Mouse (Mus musculus): ENCODE data around the gene Cd163. TPM values are rescaled to one million over a fixed set of nuclear protein-coding genes. Genes with fewer than 3 reads are reported as not detected.

The Cd163 gene
- polyA plus RNA-seq, 1 experiment from 2014 or later = 0.38 TPM

DNA sequence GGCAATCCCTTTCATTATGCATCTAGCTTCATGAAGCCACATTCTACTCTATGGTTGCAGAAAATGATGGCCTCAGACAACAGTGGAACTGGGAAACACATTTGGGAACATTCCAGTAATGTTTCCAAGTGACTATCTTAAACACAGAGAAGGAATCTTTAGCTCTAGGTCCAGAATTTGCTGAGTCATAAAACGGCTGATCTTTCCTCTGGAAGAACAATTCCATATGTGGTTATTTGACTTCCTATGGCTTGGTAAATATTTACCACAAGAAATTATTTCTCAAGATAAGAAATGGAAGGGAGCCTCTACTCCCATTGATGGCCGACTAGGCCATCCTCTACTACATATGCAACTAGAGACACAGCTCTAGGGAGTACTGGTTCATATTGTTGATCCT is 48.8 kb downstream of the Cd163 start:
- Histone ChIP-seq H3K4me3 (replicated peaks; ENCODE audit: low read length) (no peak overlapping the region), H3K9me3 (ENCODE audit: control insufficient read depth, low read length) (no peaks in the 10 kb centered on the region), H3K36me3 (ENCODE audit: control insufficient read depth, insufficient read depth) (no peaks in the 10 kb centered on the region), H3K4me1 (replicated peaks; ENCODE audit: control insufficient read depth, insufficient read depth, low read length) (no peaks in the 10 kb centered on the region), H3K27ac (ENCODE audit: low read length) (no peak overlapping the region), H3K4me2 (ENCODE audit: low read length) (no peak overlapping the region), H3K9ac (replicated peaks; ENCODE audit: low read depth, low read length) (no peak overlapping the region), H3K27me3 (replicated peaks; ENCODE audit: control insufficient read depth, insufficient read depth, low read length) (no peaks in the 10 kb centered on the region)
- no peak for ATAC-seq
- 87% methylated on average over 2 of the region's 2 CpGs for WGBS

DNA sequence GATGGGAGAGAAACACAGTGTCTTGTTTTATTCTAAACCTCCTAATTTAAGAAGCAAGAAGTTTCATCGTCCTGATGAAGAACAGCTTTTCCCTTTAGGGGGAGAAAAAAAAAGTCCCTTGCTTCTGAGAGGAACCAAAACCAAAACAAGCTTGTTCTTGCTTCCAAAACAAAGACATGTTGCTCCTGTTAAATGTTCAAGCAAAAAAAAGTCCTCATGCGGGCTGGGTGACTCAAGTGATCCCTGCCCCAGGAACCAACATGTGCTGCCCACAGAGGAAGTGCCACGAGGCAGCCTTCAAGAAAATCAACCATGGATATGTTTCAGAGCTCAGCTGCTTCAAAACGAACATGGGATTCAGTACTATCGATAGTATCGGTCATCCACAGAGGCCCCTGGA is 54.5 kb downstream of the Cd163 start:
- WGBS = 81% methylated on average over 6 of the region's 6 CpGs
- no peaks in the 10 kb centered on the region for H3K27me3 ChIP-seq (replicated peaks; ENCODE audit: control insufficient read depth, insufficient read depth, low read length)

DNA sequence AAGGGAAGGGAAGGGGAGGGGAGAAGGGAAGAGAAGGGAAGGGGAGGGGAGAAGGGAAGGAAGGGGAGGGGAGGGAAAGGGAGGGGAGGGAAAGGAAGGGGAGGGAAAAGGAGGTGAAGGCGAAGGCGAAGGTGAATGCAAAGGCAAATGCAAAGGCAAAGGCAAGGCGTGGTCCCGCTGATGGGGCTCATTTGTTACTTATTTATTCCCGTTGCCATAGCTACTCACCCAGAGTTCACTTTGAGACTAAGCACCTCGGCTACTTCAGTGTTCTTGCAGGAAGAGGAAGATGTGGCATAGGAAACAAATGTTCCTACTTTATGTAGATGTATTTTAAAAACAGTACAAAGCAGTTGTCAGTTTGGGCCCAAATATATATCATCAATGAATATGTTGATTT is 56.1 kb downstream of the Cd163 start:
- ATAC-seq = no peak
- H3K4me3 ChIP-seq (replicated peaks; ENCODE audit: low read length) = no peak overlapping the region
- no peaks in the 10 kb centered on the region for H3K27me3 ChIP-seq (replicated peaks; ENCODE audit: control insufficient read depth, insufficient read depth, low read length)
- H3K9me3 ChIP-seq (ENCODE audit: control insufficient read depth, low read length) = no peaks in the 10 kb centered on the region
- WGBS = 47% methylated on average over 6 of the region's 6 CpGs
- H3K9ac ChIP-seq (replicated peaks; ENCODE audit: low read depth, low read length) = no peak overlapping the region
- no peaks in the 10 kb centered on the region for H3K36me3 ChIP-seq (ENCODE audit: control insufficient read depth, insufficient read depth)
- no peak overlapping the region for H3K27ac ChIP-seq (ENCODE audit: low read length)
- no peak overlapping the region for H3K4me2 ChIP-seq (ENCODE audit: low read length)
- no peaks in the 10 kb centered on the region for H3K4me1 ChIP-seq (replicated peaks; ENCODE audit: control insufficient read depth, insufficient read depth, low read length)

More for the DNA sequence above, 54.5 kb downstream of the Cd163 start:
- Histone ChIP-seq H3K36me3 (ENCODE audit: control insufficient read depth, insufficient read depth) (no peaks in the 10 kb centered on the region), H3K9ac (replicated peaks; ENCODE audit: low read depth, low read length) (no peak overlapping the region), H3K4me3 (replicated peaks; ENCODE audit: low read length) (no peak overlapping the region), H3K27ac (ENCODE audit: low read length) (no peak overlapping the region), H3K4me1 (replicated peaks; ENCODE audit: control insufficient read depth, insufficient read depth, low read length) (no peaks in the 10 kb centered on the region), H3K9me3 (ENCODE audit: control insufficient read depth, low read length) (no peaks in the 10 kb centered on the region), H3K4me2 (ENCODE audit: low read length) (no peak overlapping the region)
- ATAC-seq = no peak

DNA sequence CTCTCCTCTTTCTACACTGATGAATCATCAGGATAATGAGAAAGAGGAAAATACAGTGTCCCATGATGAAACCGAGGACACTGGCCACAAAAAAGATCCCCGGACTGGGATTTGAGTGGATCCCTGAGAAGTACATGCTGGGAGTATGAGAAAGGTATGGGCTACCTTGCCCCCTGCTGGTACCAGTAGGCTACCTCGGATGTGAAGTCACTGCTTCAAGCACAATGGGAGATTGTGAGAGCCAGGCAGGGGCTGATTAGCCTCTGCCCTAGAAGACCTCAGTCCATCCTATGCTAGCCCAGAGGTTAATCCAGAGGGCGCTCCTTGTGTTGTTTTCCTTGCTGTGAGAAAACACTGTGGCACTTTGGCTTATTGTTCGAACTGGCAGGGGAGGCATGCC is 59.9 kb downstream of the Cd163 start:
- WGBS = 64% methylated on average over 5 of the region's 5 CpGs
- H3K36me3 ChIP-seq (ENCODE audit: control insufficient read depth, insufficient read depth) = no peaks in the 10 kb centered on the region

DNA sequence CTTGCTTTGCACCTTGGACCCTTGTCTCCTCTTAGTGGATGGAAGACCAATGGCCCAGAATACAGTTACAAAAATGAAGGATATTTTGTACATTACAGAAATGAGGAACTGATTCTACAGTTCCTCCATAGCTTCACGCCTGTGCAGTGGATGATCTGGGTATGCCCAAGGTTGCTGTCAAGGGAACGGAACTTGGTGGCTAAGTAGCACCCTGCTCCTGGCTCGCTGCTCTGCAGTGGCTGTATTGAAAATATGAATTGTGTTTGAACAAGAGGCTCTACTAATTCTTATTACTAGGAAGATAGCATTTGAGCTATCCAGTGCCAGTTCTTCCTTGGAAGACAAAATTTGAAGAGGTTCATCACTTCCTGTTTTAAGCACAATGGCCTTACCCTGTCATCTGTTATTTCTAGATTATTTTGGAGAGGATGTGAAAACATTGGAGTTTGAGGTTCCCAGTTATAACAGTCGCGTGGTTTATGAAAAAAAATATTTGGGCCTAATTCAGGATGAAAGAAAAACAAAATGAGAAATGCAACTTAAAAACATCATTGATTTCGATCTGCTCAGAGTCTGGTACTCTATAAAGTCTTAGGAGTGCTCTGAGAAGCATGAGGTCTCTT is 69.2 kb downstream of the Cd163 start:
- ATAC-seq = no peak
- Histone ChIP-seq H3K9ac (replicated peaks; ENCODE audit: low read depth, low read length) (no peak overlapping the region), H3K4me2 (ENCODE audit: low read length) (no peak overlapping the region), H3K9me3 (ENCODE audit: control insufficient read depth, low read length) (no peaks in the 10 kb centered on the region), H3K27ac (ENCODE audit: low read length) (no peak overlapping the region), H3K4me3 (replicated peaks; ENCODE audit: low read length) (no peak overlapping the region), H3K4me1 (replicated peaks; ENCODE audit: control insufficient read depth, insufficient read depth, low read length) (no peaks in the 10 kb centered on the region), H3K36me3 (ENCODE audit: control insufficient read depth, insufficient read depth) (no peaks in the 10 kb centered on the region), H3K27me3 (replicated peaks; ENCODE audit: control insufficient read depth, insufficient read depth, low read length) (no peaks in the 10 kb centered on the region)
- WGBS = 89% methylated on average over 6 of the region's 6 CpGs

More for the DNA sequence above, 59.9 kb downstream of the Cd163 start:
- Histone ChIP-seq H3K9me3 (ENCODE audit: control insufficient read depth, low read length) (no peaks in the 10 kb centered on the region), H3K4me2 (ENCODE audit: low read length) (no peak overlapping the region), H3K4me1 (replicated peaks; ENCODE audit: control insufficient read depth, insufficient read depth, low read length) (no peaks in the 10 kb centered on the region), H3K27me3 (replicated peaks; ENCODE audit: control insufficient read depth, insufficient read depth, low read length) (no peaks in the 10 kb centered on the region), H3K9ac (replicated peaks; ENCODE audit: low read depth, low read length) (no peak overlapping the region), H3K4me3 (replicated peaks; ENCODE audit: low read length) (no peak overlapping the region), H3K27ac (ENCODE audit: low read length) (no peak overlapping the region)
- ATAC-seq = no peak

DNA sequence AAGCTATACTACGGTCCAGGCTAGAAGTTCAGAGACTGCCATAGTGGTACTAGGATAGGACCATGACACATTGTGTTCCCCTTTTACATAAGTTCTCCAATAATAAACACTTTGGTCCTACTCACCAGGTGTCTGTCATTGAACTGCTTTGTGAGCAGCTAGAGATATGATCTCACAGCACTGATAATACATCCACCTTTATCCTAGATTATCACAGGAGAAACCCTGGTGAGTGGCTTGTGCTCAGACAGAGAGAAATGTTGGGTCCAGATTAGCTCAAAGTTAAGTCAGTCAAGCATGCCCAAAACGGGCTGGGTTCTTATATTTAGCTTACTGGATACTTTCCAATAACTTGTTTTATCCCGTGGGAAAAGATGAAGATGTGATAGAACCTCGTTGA is 70.2 kb downstream of the Cd163 start:
- no peaks in the 10 kb centered on the region for H3K4me1 ChIP-seq (replicated peaks; ENCODE audit: control insufficient read depth, insufficient read depth, low read length)
- no peaks in the 10 kb centered on the region for H3K9me3 ChIP-seq (ENCODE audit: control insufficient read depth, low read length)
- no peak overlapping the region for H3K4me2 ChIP-seq (ENCODE audit: low read length)
- H3K36me3 ChIP-seq (ENCODE audit: control insufficient read depth, insufficient read depth) = no peaks in the 10 kb centered on the region
- H3K27me3 ChIP-seq (replicated peaks; ENCODE audit: control insufficient read depth, insufficient read depth, low read length) = no peaks in the 10 kb centered on the region
- WGBS = 77% methylated on average over 4 of the region's 4 CpGs
- H3K4me3 ChIP-seq (replicated peaks; ENCODE audit: low read length) = no peak overlapping the region
- H3K27ac ChIP-seq (ENCODE audit: low read length) = no peak overlapping the region
- no peak for ATAC-seq
- H3K9ac ChIP-seq (replicated peaks; ENCODE audit: low read depth, low read length) = no peak overlapping the region

DNA sequence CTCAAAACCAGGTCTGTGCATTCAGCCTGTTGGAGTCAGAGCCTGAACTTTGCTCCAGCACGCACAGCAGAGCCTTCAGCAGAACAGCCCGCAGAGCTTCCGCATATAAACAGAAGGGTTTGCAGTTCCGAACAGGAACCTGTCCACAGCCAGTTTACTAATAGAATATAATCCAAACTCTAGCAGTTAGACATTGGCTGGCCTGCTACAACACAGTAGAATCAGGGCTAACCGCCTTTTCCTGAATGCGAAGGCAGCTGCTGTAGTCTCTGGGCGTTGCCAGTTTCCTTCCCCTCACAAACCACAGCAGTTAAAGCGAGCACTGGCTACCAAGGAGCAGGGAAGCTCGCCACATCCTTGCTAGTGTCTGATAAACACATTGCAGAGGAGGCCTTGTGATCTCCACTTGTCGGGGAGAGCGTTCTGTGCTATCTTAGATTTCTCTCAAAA is 71.0 kb downstream of the Cd163 start:
- Histone ChIP-seq H3K4me3 (replicated peaks; ENCODE audit: low read length) (no peak overlapping the region), H3K27ac (ENCODE audit: low read length) (no peak overlapping the region), H3K4me1 (replicated peaks; ENCODE audit: control insufficient read depth, insufficient read depth, low read length) (no peaks in the 10 kb centered on the region), H3K27me3 (replicated peaks; ENCODE audit: control insufficient read depth, insufficient read depth, low read length) (no peaks in the 10 kb centered on the region), H3K9ac (replicated peaks; ENCODE audit: low read depth, low read length) (no peak overlapping the region), H3K36me3 (ENCODE audit: control insufficient read depth, insufficient read depth) (no peaks in the 10 kb centered on the region), H3K4me2 (ENCODE audit: low read length) (no peak overlapping the region), H3K9me3 (ENCODE audit: control insufficient read depth, low read length) (no peaks in the 10 kb centered on the region)
- no peak for ATAC-seq
- 87% methylated on average over 11 of the region's 11 CpGs for WGBS

DNA sequence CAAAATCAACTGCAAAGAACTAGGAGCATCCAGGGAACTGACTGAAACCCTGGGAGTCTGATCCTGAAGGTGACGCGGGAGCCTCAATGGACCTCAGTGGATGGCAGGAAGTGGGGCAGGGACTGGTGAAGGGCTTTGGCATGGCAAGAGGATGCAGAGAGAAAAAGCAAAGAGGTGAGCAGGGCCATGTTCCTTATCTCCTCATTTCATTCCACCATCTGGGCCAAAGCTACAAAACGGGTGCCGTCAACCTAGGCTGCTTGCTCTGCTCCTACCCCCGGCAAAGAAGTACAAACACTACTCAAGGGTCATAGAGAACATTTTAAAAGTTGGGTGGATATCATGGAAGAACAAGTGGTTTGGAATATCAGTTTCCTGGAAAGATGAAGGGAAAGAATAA is 71.9 kb downstream of the Cd163 start:
- 92% methylated on average over 5 of the region's 5 CpGs for WGBS
- H3K9ac ChIP-seq (replicated peaks; ENCODE audit: low read depth, low read length) = no peak overlapping the region
- H3K4me1 ChIP-seq (replicated peaks; ENCODE audit: control insufficient read depth, insufficient read depth, low read length) = no peaks in the 10 kb centered on the region
- H3K4me3 ChIP-seq (replicated peaks; ENCODE audit: low read length) = no peak overlapping the region
- no peak overlapping the region for H3K4me2 ChIP-seq (ENCODE audit: low read length)
- H3K9me3 ChIP-seq (ENCODE audit: control insufficient read depth, low read length) = no peaks in the 10 kb centered on the region
- H3K27ac ChIP-seq (ENCODE audit: low read length) = no peak overlapping the region
- no peaks in the 10 kb centered on the region for H3K27me3 ChIP-seq (replicated peaks; ENCODE audit: control insufficient read depth, insufficient read depth, low read length)
- H3K36me3 ChIP-seq (ENCODE audit: control insufficient read depth, insufficient read depth) = no peaks in the 10 kb centered on the region
- ATAC-seq = no peak

DNA sequence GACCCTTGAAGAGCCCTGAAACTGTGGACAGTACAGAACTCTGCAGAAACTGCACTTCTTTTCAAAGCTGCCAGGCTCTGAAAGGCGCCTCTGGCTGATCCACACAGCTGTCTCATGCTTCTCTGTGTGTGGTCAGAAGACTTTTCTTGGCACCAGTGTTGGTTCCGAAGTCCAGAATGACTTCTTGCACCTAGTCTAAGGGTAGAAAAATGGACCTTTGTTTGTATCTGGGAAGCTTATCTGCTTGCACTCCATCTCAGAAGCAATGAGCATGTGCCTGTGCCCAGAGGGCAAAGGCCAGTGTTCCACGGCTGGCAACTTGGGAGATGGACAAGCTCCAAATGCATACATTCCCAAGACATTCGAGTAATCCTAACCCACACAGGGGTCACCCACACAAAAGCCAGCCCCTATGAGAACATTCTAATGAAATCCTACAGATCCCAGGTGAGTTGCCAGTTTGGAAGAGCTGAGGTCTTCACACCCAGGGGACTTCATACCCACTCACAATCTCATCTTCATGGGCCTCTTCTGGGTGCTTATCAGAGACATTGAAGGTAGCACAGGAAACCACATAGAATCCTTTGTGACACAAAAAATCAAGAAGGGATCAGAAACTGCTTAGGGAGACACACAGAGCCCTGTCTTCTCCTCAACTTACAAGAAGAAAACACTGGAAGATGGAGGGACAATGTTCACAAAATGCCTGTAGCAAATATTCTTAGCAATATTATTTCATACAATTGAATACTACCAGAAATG is 73.2 kb downstream of the Cd163 start:
- no peak overlapping the region for H3K27ac ChIP-seq (ENCODE audit: low read length)
- H3K9me3 ChIP-seq (ENCODE audit: control insufficient read depth, low read length) = no peaks in the 10 kb centered on the region
- no peaks in the 10 kb centered on the region for H3K4me1 ChIP-seq (replicated peaks; ENCODE audit: control insufficient read depth, insufficient read depth, low read length)
- WGBS = 75% methylated on average over 4 of the region's 4 CpGs
- no peak overlapping the region for H3K4me2 ChIP-seq (ENCODE audit: low read length)
- no peaks in the 10 kb centered on the region for H3K36me3 ChIP-seq (ENCODE audit: control insufficient read depth, insufficient read depth)
- ATAC-seq = no peak
- no peak overlapping the region for H3K4me3 ChIP-seq (replicated peaks; ENCODE audit: low read length)
- no peaks in the 10 kb centered on the region for H3K27me3 ChIP-seq (replicated peaks; ENCODE audit: control insufficient read depth, insufficient read depth, low read length)
- H3K9ac ChIP-seq (replicated peaks; ENCODE audit: low read depth, low read length) = no peak overlapping the region

Data from forebrain, embryonic 16.5 days (tissue).